Mouse (Mus musculus) left cerebral cortex, postnatal 36 days (tissue): ENCODE data around the gene Samd8. TPM values are rescaled to one million over a fixed set of nuclear protein-coding genes. Genes with fewer than 3 reads are reported as not detected.
A peak's percentile ranks its signal among the peaks of the same experiment; 100 is the strongest.

ENCODE experiments used
- DNase-seq, 2 experiments: peaks; one replicate each; pipeline ENCODE4 v3.0.0; 2021 to 2022; ENCODE audit warnings: low spot score in 2 of 2, mixed read lengths in 1 of 2
- intact Hi-C: fragments of 180-260 bp; cut with DNase I; formaldehyde crosslinking; loops from one replicate; pipeline ENCODE4 v1.15.1; 2025
- total RNA-seq, 2 experiments: library from RNA; stranded (reverse); gene quantifications; 2 replicates each; pipeline ENCODE4 v1.2.3; 2021

The Samd8 gene
- total RNA-seq, 2 experiments from 2014 or later, result 80.4 TPM

DNA sequence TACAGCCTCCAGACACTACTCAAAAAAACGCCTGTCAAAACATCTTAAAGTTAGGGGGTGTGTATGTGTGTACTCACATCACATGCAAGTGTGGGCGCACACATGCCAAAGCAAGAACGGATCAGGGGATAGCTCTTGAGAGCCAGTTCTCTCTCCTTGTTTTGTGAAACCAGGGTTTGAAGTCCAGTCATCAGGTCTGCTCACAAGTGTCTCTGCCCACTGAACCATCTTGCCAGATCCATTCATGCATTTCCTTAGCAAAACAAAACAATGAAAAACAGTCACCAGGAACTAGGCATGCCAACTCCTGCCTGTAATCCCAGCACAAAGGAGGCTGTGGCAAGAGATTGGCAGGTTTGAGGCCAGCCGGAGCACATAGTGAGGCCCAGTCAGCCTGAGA lies 36.2 kb downstream of the Samd8 start:
- DNase-seq, result no peak
- intact Hi-C loops, result no loop called here

DNA sequence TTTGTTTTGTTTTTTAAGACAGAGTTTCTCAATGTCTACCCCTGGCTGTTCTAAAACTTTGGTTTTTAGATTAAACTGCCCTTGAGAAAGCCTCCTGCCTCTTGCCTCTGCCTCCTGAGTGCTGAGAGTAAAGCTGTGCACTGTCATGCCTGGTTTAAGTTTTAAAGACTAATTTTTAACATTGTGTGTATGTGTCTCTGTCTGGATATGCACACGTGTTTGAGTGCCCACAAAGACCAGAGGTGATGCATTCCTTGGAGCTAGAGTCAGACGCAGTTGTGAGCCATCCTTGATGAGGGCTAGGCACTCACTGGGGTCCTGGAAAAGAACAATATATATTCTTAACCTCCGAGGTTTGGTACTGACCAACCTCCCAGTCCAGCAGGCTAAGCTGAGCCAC lies 37.0 kb downstream of the Samd8 start:
- intact Hi-C loops, result no loop called here
- DNase-seq, result no peak

DNA sequence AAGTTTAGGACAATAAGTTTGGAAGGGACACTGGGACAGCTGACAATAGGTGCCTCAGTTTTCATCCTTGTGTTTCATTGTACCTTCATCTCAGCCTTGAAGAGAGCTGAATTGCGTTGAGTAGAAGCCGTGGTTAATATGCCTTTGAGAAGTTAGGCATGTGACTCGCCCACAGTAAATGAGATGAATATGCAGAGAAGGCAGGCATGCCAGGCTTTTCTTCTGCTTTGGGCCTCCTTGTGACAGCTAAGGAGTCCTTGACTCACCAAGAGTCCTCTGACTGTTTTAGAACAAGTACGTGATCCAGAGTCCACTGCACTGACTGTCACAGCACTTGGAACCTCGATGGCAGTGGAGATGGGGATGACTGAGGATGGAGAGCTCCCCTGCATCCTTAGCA lies 37.8 kb downstream of the Samd8 start:
- intact Hi-C loops, result no loop called here
- peak; percentile 23 to 49 for DNase-seq

DNA sequence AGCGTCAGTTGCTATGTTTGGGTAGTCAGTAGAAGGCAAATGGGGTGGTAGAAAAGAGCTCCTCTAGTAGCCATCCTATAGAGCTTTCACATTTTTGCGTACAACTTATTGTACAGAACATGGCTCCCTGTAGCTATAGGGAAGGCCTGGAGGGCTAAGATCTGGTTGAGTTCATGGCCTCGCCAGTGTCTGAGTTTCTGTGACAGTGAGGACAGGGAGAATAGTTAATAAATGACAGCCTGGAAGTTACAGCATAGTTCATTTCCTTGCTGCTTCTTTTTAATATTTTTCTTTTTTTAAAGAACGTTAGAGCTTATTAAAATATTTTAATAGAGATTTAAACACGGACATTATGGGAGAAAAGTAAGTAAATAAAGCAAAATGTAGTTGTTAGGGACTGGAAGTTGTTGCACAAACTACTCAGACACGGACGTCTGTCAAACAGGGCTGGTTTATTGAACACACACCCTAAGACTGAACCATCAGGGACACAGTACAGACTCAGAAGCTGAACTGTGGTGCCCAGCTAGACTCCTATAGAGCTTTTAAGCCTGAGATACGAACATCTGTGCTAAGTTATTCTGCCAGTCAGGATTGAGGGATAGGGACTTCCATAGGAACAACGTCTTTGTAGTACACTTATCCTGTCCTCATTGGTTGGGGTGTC lies 40.4 kb downstream of the Samd8 start:
- no peak for DNase-seq
- intact Hi-C loops, result no loop called here

DNA sequence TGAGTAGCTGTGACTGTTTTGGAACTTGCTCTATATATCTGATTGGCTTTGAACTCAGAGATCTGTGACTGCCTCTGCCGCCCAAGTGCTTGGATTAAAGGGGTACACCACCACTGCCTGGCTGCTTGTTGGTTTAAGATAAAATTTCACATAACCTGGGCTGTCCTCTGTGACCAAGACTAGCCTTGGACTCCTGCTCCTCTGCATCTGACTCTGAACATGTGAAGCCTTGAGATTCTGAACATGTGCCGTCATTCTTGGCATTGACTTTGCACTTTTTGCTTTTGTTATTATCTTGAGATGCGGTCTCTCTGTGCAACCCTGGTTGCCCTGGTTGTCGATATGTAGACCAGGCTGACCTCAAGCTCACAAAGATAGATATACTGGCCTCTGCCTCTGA lies 41.4 kb downstream of the Samd8 start:
- intact Hi-C loops, result no loop called here
- no peak for DNase-seq

DNA sequence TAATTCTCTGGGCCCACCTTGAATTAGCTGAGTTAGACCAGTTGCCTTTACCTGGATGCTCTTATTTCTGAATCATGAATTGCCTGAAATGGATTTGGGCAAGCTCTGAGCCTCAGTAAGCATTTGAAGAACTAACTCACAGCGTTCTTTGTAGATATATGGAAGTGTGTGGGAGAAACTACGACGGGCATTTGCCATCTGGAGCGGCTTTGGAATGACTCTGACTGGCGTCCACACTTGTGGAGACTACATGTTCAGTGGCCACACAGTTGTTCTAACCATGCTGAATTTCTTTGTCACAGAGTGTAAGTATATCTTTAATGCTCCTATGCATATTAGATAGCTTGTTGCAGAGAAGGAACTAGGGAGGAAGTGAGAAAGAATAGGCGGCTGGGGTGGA lies 41.9 kb downstream of the Samd8 start:
- DNase-seq, result peak; percentile 26 to 32
- intact Hi-C loops, result no loop called here

DNA sequence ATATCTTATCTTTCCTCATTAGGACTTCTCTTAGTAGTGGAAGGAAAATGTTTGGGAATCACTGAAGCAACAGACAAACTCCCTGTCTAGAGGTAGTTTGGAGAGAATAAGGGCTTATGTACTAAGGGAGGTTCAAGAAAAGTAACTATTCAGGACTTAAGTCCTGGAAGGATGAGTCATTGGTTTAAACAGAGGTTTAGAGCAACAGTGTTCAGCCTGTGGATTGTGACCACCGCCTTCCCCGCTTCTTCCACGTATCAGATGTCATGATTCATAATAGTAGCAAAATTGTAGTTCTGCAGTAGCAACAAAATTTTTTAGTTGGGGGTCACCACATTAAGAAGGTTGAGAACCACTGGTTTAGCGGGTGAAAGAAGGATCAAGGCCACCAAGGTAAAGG lies 50.3 kb downstream of the Samd8 start:
- no peak for DNase-seq
- intact Hi-C loops, result no loop called here

DNA sequence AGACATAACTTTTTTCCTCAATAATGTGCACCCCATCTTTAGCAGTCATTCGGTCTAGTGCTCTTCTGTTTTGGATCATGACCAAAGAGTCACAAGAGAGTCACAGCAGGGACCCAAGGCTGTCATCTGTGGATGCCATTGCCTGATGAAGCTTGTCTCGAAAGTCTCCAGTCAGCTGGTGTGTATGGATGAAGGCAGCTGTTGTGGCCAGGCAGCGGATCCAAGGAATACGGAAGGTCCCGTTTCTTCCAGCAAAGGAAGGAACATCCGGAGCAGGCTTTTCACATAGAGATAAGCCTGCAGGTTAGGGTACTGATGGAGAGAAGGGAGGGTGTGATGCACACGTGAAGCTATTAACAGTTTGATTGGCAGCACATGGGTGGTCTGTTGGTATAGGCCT lies 51.3 kb downstream of the Samd8 start:
- no peak for DNase-seq

DNA sequence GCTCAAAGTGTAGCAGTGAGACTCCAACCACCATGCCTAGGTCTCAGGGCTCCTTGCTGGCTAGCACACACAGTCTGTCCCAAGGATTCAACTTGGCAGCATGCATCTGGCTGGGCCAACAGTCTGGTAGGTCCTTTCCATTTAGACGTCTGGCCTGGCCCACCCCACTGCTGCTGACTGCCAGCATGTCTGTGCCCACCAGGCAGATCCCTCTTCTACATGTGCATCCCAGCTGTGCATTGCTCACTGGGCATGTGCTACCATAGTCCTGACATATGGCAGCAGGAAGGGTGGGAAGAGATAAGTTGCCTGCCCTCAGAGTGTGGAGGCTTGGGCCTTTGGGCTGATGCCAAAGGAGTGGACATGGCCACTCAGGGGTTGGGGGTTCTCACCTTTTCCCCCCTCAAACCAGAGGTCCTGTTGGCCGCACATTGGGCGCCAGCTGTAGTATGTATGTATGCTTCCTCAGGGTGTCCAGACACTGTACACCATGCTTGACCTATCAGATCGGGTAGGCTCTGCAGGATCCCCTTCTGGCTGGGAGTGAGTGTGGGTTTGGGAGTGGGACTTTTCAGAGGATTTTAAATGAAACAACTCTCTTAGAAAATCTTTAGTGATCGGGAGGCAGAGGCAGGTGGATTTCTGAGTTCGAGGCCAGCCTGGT lies 52.3 kb downstream of the Samd8 start:
- no peak for DNase-seq
- intact Hi-C loops, result no loop called here

More for the DNA sequence above, 51.3 kb downstream of the Samd8 start:
- intact Hi-C loops, result no loop called here

DNA sequence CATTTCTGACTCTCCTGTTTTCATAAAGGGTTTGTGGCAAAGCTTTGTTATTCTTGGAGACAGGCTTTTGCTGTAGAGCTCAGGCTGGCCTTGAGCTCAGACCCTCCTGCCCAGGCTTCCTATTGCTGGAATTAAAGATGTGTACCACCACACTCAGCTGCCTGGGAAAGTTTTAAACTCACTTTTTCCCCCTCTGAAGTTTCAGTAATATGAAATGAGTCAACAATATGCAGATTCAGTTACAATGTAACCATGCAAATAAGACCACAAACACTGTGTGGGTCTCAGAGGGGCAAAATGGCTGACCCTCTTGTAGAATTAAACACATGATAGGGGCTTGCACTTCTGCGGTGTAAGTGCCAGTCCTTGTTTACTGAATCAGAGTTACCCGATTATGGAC lies 55.9 kb downstream of the Samd8 start:
- intact Hi-C loops, result no loop called here
- no peak for DNase-seq

DNA sequence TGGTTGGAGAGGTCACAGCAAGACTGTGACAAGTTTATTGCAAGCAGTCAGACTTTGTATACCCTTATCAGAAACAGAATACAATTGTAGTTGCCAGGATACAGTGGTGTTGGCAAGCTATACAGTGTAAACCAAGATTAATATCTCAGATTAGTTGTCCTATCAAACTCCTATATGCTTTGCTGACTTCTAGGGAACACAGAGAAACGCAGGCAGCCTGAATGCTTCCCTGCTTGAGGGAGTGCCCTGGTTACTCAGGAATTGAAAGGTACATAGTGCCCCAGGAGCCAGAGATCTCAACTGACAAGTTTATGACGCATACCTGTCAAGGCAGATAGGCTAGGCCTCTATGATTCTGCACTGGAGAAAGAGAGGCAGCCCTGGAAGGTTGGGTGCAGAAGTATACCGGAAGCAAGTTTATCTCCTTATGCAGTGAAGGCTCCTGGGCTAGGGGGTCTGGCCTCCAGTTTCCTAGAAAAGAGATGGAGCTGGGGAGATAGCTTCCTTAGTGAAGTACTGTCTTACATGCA lies 56.4 kb downstream of the Samd8 start:
- intact Hi-C loops, result no loop called here
- no peak for DNase-seq

DNA sequence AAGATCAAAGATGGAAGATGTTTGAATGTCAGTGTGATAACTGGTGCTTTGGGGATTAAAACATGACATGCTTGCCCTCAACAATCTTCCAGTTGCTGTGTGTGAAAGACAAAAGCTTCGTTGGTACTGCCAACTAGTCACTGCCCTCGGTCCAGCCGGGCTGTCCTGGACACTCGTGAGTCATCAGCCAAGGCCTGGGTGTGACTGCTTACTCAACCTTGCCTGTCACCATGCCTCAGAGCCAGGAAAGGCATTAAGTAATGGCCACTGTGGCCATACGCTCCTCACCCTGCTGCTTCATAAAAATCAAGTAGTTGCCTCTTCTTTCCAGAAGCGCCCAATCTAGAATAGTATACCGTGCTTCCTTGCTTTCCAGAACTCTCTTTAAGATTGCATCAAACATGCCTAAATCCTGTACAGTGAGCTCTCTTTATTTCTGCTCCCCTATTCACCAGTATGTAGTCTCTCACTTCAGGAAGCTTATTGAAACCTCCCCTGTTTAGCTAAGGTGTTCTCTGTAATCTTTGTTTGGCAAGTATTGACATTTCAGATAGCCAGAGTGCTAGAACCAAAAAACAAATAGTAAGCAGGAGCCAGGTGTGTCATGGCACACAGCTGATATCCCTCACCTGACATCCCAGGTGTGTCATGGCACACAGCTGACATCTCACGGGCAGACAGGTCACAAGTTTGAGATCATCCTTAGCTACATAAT lies 58.0 kb downstream of the Samd8 start:
- DNase-seq, result no peak
- intact Hi-C loops, result no loop called here

DNA sequence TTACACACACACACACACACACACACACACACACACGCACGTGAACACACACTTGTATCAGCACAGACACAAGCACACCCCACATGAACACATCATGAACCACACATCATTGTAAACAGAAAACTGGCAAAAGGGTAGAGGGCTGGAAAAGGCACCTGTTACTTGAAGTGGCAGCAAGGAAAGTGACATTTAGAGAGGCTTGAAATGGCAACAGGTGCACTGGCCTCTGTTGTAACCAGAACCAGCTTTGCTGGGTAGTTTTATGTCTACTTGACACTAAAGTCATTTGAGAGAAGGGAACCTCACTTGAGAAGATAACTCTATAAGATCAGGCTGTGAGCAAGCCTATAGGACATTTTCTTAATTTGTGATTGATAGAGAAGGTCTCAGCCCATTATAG lies 59.1 kb downstream of the Samd8 start:
- no peak for DNase-seq
- intact Hi-C loops, result no loop called here

DNA sequence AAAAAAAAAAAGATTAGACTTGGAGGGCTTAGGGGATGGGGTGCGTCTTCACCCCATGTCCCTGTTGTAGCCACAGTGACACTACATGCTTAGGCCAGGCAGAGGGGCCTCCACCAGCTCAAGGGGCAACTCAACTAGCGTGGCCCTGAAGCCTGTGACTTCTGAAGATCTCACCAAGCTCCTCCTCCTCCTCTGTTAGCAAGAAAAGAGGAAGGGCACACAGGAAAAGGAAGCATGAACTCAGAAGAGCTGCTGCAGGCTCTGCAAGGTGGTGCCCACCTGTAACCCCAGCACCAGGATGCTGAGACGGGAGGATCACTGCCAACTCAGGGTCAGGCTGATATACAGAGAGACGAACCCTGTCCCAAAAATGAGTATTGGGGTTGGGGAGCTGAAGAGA lies 61.0 kb downstream of the Samd8 start:
- intact Hi-C loops, result loop anchor here (2.0 kb wide), 1 partner anchor 38 kb away; the partner anchor contains the start of gene Comtd1
- no peak for DNase-seq

DNA sequence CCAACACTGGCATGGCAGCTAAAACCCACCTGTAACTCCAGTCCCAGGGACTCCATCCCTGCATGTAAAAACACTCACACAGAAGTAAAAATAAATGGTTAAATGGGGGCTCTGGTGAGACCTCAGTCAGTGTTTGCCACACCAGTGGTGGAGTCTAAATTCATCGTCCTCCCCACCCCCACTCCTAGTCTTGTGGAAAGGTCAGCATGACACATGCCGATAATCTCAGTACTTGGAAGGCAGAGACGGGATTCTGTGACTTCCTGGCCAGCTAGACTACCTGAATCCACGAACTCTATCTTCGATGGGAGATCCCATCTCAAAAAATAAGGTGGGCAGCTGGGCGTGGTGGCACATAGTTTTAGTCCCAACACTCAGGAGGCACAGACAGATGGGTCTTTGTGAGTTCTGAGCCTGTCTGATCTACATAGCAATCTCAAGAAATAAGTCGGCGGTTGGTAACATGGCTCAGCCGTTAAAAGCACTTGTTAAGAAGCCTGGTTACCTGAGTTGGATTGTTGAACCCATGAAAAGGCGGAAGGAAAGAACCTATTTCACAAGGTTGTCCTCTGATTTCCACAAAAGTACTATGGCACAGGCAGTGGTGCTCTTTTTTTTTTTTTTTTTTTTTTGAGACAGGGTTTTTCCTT lies 61.5 kb downstream of the Samd8 start:
- intact Hi-C loops, result loop anchor here (2.0 kb wide), 1 partner anchor 37 kb away; the partner anchor contains the start of gene Comtd1

DNA sequence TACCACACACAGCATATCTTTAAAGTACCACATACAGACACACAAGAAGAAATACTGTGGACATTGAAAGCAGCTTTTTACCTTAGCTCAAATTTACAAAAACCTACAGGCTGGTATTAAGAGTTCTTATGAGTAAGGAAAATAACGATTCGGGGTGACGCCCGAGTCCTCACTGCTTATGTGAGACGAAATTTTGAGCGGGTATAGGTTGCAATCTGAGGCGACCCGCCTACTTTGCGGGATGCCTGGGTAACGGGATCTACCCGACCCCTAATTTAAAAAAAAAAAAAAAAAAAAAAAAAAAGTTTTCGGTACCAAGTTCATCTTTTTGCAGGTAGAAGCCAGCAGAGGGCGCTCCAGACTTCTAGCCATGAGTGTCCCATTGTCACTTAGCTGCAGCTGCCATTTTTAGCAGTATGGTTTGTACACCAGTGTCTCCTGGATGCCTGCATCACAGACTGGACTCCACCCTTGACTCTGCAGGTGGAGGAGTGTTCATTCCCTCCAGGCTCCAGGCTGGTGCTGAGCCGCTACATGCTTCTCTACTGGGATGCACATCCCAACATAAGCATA lies 62.3 kb downstream of the Samd8 start:
- peak; percentile 26 to 37 for DNase-seq
- intact Hi-C loops, result no loop called here

More for the DNA sequence above, 61.5 kb downstream of the Samd8 start:
- no peak for DNase-seq

DNA sequence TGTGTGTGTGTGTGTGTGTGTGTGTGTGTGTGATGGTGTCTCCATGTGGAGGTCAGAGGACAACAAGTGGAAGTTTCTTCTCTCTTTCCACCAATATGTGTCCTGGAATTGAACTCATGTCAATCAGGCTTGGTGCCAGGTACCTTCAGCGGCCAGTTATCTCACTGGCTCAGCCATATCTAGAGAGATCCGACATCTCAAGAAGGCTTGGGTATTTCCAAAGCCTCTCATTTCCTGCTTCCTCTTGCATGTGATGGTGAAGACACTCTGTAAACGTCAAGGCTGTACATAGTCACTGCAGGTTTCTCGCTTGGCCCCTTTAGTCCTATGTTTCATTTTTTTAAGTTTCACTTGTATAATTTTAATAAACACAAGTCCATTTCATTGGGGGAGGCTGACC lies 62.9 kb downstream of the Samd8 start:
- no peak for DNase-seq

DNA sequence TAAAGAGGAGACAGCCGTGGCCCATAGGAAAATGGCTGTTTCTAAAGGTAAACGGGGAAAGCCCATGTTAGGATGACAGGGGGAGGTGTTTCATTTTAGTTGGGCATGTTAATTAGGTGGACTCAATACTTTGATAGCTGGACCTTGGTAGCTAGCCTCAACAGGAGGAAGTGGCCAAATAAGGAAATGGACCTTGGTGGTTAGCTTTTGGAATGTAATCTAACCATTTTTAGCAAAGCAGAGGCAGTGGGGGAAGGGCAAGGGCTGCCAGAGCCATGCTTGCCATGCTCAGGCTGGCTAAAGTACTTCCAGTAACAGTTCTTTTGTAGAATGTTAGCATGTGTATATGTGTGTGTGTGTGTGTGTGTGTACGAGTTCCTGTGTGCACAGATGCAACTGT lies 63.5 kb downstream of the Samd8 start:
- intact Hi-C loops, result no loop called here

More for the DNA sequence above, 62.9 kb downstream of the Samd8 start:
- intact Hi-C loops, result no loop called here

DNA sequence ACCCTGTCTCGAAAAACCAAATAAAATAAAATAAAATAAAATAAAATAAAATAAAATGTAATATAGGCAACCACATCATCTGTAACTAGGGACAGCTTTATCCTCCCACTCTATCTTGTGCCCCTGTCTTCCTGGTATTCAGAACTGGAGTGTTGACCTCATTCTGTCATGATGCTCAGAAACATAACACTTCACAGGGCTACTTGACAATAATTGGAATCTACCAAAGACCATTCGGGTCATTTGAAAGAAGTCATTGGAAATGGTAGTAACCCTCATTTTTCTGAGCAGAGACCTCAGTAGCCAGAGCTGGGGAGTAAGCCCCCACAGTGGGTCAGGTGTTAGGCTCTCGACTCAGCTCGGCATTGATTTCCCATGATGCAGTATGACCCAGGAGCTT lies 64.3 kb downstream of the Samd8 start:
- intact Hi-C loops, result no loop called here
- no peak for DNase-seq

More for the DNA sequence above, 63.5 kb downstream of the Samd8 start:
- DNase-seq, result no peak

DNA sequence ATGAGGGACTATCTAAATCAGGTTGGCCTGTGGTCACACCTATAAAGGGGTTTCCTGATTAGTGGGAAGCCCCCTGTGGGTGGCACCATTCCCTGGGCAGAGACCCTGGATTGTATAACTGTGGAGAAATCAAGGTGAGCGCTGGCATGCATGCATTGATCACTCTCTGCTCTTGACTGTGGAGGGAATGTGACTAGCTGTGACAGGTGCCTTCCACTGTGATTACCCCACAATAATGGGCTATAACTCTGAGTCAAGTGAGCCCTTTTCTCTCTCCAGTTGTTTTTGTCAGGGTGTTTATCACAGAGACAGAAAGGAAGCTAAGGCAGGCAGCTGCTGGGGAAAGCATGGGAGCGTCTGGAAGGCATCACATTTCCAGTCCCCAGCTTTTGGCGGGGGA lies 65.9 kb downstream of the Samd8 start:
- DNase-seq, result no peak
- intact Hi-C loops, result no loop called here
